ENCODE assay signal across 8 mouse cellular contexts in genomic region chr17:47484241-47484921, GRCm38 (mm10). TPM values are rescaled to one million over a fixed set of nuclear protein-coding genes. Genes with fewer than 3 reads are reported as not detected.
DNase-seq lines count a peak whose midpoint lies in the region; ATAC-seq lines count a peak whose summit lies in the region.

No protein-coding gene starts in this region.

- H3K4me3 ChIP-seq in heart, embryonic 13.5 days: no peak overlapping the region
- no peak overlapping the region for H3K4me3 ChIP-seq in embryonic facial prominence, embryonic 11.5 days (ENCODE audit: low read depth, low read length)

- peak; percentile 18; the same call in 1 of the 2 replicates for ATAC-seq in heart, embryonic 13.5 days (ENCODE audit: extremely low read depth, insufficient number of reproducible peaks, low FRiP score, low TSS enrichment)
- ATAC-seq in embryonic facial prominence, embryonic 11.5 days (replicated peaks; ENCODE audit: insufficient number of reproducible peaks, low FRiP score, low TSS enrichment, low read depth): 0 out of 2 replicates have a peak, but pooled peaks have one; percentile 21

- WGBS in heart, embryonic 13.5 days: 57% methylated on average over 1 of the region's 1 CpGs
- WGBS in embryonic facial prominence, embryonic 11.5 days: 28% methylated on average over 1 of the region's 1 CpGs

- H3K27me3 ChIP-seq in heart, embryonic 13.5 days (replicated peaks): no peaks in the 10 kb centered on the region
- H3K27me3 ChIP-seq in embryonic facial prominence, embryonic 11.5 days (ENCODE audit: control insufficient read depth, insufficient read depth, low read length): no peaks in the 10 kb centered on the region

- H3K9ac ChIP-seq in heart, embryonic 13.5 days: peak overlapping the region; percentile 24
- H3K9ac ChIP-seq in embryonic facial prominence, embryonic 11.5 days (replicated peaks; ENCODE audit: low read length): no peak overlapping the region

- no peak overlapping the region for H3K4me2 ChIP-seq in heart, embryonic 13.5 days
- no peak overlapping the region for H3K4me2 ChIP-seq in embryonic facial prominence, embryonic 11.5 days (ENCODE audit: low read depth, low read length)

- H3K9me3 ChIP-seq in heart, embryonic 13.5 days: no peaks in the 10 kb centered on the region
- no peaks in the 10 kb centered on the region for H3K9me3 ChIP-seq in embryonic facial prominence, embryonic 11.5 days (replicated peaks; ENCODE audit: control insufficient read depth, low read length)

- peak overlapping the region; percentile 80 for H3K27ac ChIP-seq in heart, embryonic 13.5 days (replicated peaks)
- no peak overlapping the region; the same call in 1 of the 2 replicates for H3K27ac ChIP-seq in embryonic facial prominence, embryonic 11.5 days (replicated peaks; ENCODE audit: low read depth, low read length)

- no peak for DNase-seq in heart, postnatal 4 days
- peak; percentile 62 for DNase-seq in embryonic facial prominence, embryonic 11.5 days (ENCODE audit: low spot score)
- DNase-seq in kidney, postnatal 25 days: peak; percentile 53 to 90
- DNase-seq in mesoderm, embryonic 11.5 days (ENCODE audit: low read depth, low spot score): peak; percentile 61
- no peak for DNase-seq in cerebellum, adult 9-11 months
- DNase-seq in c-Kit-positive CD71-positive TER-119-positive erythroid progenitor cells, embryonic 14.5 days (ENCODE audit: low spot score): no peak
- no peak for DNase-seq in right cerebral cortex, postnatal 10 days (ENCODE audit: low spot score in 2 of 2)

- H3K36me3 ChIP-seq in heart, embryonic 13.5 days: peaks cover 21% of the 10 kb centered on the region
- no peaks in the 10 kb centered on the region for H3K36me3 ChIP-seq in embryonic facial prominence, embryonic 11.5 days (replicated peaks; ENCODE audit: control insufficient read depth, insufficient read depth, low read depth, low read length)

- H3K4me1 ChIP-seq in heart, embryonic 13.5 days: peaks cover 30% of the 10 kb centered on the region
- H3K4me1 ChIP-seq in embryonic facial prominence, embryonic 11.5 days (ENCODE audit: control insufficient read depth, insufficient read depth, low read length): no peaks in the 10 kb centered on the region

RNA-seq across cellular contexts. Expression of gene Taf8, which starts 17.7 kb away (rescaled TPM):
- polyA plus RNA-seq in heart, embryonic 13.5 days (2015; fragmentation: Nextera tagmentation; extraction: Ambion mirVana): 18.4 and 19.4 TPM in 2 replicates
- 10 to 100 TPM; 13.7 to 14.6 TPM for total RNA-seq in heart, postnatal 4 days (2021)
- polyA plus RNA-seq in embryonic facial prominence, embryonic 11.5 days (2014; fragmentation: Nextera tagmentation; extraction: Ambion mirVana): 27.6 and 29.4 TPM in 2 replicates

RNA-seq across cellular contexts. Expression of gene Ccnd3, which starts 20.5 kb away (rescaled TPM):
- 451 and 478 TPM in 2 replicates for polyA plus RNA-seq in heart, embryonic 13.5 days (2015; fragmentation: Nextera tagmentation; extraction: Ambion mirVana)
- 100 to 1,000 TPM; 170 to 175 TPM for total RNA-seq in heart, postnatal 4 days (2021)
- polyA plus RNA-seq in embryonic facial prominence, embryonic 11.5 days (2014; fragmentation: Nextera tagmentation; extraction: Ambion mirVana): 291 and 294 TPM in 2 replicates

RNA-seq across cellular contexts. Expression of gene 1700001C19Rik, which starts 47.2 kb away (rescaled TPM):
- 0.66 and 0.99 TPM in 2 replicates for polyA plus RNA-seq in heart, embryonic 13.5 days (2015; fragmentation: Nextera tagmentation; extraction: Ambion mirVana)
- total RNA-seq in heart, postnatal 4 days (2021): under 1 TPM; 0.32 to 0.45 TPM
- polyA plus RNA-seq in embryonic facial prominence, embryonic 11.5 days (2014; fragmentation: Nextera tagmentation; extraction: Ambion mirVana): 0.25 and 0.66 TPM in 2 replicates

RNA-seq across cellular contexts. Expression of gene AI661453, which starts 48.0 kb away (rescaled TPM):
- polyA plus RNA-seq in heart, embryonic 13.5 days (2015; fragmentation: Nextera tagmentation; extraction: Ambion mirVana): 0.82 and 1.2 TPM in 2 replicates
- 1 to 10 TPM; 2.2 to 3.5 TPM for total RNA-seq in heart, postnatal 4 days (2021)
- 0.43 and 0.93 TPM in 2 replicates for polyA plus RNA-seq in embryonic facial prominence, embryonic 11.5 days (2014; fragmentation: Nextera tagmentation; extraction: Ambion mirVana)

Comparison
In these comparisons a context has a peak if more than half of its experiments do, and no peak if none do; other contexts are left out.
1. DNase-seq: peak in embryonic facial prominence, embryonic 11.5 days (single experiment), kidney, postnatal 25 days (2 of 2) and mesoderm, embryonic 11.5 days (single experiment); none in heart, postnatal 4 days (single experiment), cerebellum, adult 9-11 months (single experiment), c-Kit-positive CD71-positive TER-119-positive erythroid progenitor cells, embryonic 14.5 days (single experiment) and right cerebral cortex, postnatal 10 days (0 of 2).